Mouse (Mus musculus): ENCODE measurements around the gene Enpp3.

Gene Enpp3

GRCm38 (mm10) chr10:24842676-24843075, at the start of gene Enpp3:
Gene Enpp3, minus strand, starts transcription at chr10:24842823.
- DNase-seq: no peak

GRCm38 (mm10) chr10:24888343-24888742, 45.7 kb upstream of the Enpp3 start:
- DNase-seq: no peak

- DNase-seq: no peak
Measured at GRCm38 (mm10) chr10:24886008-24886407, 43.4 kb upstream of the Enpp3 start.

GRCm38 (mm10) chr10:24873624-24874023, 31.0 kb upstream of the Enpp3 start:
- DNase-seq: no peak

- DNase-seq: peak; percentile 99
Measured at GRCm38 (mm10) chr10:24869760-24870290, 27.2 kb upstream of the Enpp3 start, which contains the start of gene Med23. Gene Med23, plus strand, starts transcription at chr10:24869986.

- DNase-seq: no peak
Measured at GRCm38 (mm10) chr10:24864434-24864833, 21.8 kb upstream of the Enpp3 start.

- no peak for DNase-seq
Measured at GRCm38 (mm10) chr10:24863146-24863545, 20.5 kb upstream of the Enpp3 start.

GRCm38 (mm10) chr10:24841998-24842397, 625 bp downstream of the Enpp3 start:
- peak; percentile 22 for DNase-seq

- no peak for DNase-seq
Measured at GRCm38 (mm10) chr10:24840795-24841194, 1.8 kb downstream of the Enpp3 start.

GRCm38 (mm10) chr10:24836366-24837038, 6.1 kb downstream of the Enpp3 start:
- DNase-seq: no peak

GRCm38 (mm10) chr10:24835702-24836342, 6.8 kb downstream of the Enpp3 start:
- DNase-seq: peak; percentile 37

GRCm38 (mm10) chr10:24834634-24835371, 7.8 kb downstream of the Enpp3 start:
- DNase-seq: no peak

- DNase-seq: no peak
Measured at GRCm38 (mm10) chr10:24832306-24832705, 10.3 kb downstream of the Enpp3 start.

GRCm38 (mm10) chr10:24831377-24832095, 11.1 kb downstream of the Enpp3 start:
- DNase-seq: no peak

- no peak for DNase-seq
Measured at GRCm38 (mm10) chr10:24830448-24830847, 12.2 kb downstream of the Enpp3 start.

- DNase-seq: no peak
Measured at GRCm38 (mm10) chr10:24828136-24828535, 14.5 kb downstream of the Enpp3 start.

GRCm38 (mm10) chr10:24826130-24826529, 16.5 kb downstream of the Enpp3 start:
- no peak for DNase-seq

GRCm38 (mm10) chr10:24825456-24826081, 17.1 kb downstream of the Enpp3 start:
- DNase-seq: no peak

- DNase-seq: no peak
Measured at GRCm38 (mm10) chr10:24824621-24825020, 18.0 kb downstream of the Enpp3 start.

GRCm38 (mm10) chr10:24823697-24824535, 18.7 kb downstream of the Enpp3 start:
- no peak for DNase-seq

GRCm38 (mm10) chr10:24823265-24823664, 19.4 kb downstream of the Enpp3 start:
- DNase-seq: no peak
